Mouse (Mus musculus) inflammation-experienced regulatory T-cells, adult 6 months (primary cell): ENCODE measurements at regions not wholly inside any gene's neighbourhood (a gene's known extent, or its start where the extent isn't known, plus 50 kb on each side); places are given as distances from the start of the nearest gene placed in this dataset.
"Not testable (repeated sequence)": the region's sequence is repeated elsewhere in the genome, so short reads cannot be mapped to it uniquely, and the experiment has no call there.

Source experiments
- ATAC-seq: one replicate; pipeline ENCODE4 v1.8.0; 2017

DNA sequence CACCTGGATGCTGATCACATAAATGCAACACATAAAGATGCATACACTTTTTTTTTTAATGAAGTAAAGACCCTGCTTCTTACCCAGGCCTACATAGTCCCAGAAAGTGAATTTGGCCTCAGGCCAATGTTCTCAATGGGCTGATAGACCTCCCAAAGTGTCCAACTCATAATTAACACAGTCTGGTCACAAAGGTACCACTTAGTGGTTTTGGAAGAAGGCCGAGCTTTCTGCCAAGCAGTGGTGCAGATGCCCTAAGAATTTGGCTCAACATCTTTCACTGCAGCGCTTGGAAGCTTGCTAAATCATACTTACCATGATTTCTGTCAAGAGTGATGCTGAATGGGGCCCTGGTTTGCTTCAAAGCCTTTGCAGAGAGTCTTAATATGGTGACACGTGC, 706.4 kb upstream of the Rag2 start:
- ATAC-seq, result no peak

DNA sequence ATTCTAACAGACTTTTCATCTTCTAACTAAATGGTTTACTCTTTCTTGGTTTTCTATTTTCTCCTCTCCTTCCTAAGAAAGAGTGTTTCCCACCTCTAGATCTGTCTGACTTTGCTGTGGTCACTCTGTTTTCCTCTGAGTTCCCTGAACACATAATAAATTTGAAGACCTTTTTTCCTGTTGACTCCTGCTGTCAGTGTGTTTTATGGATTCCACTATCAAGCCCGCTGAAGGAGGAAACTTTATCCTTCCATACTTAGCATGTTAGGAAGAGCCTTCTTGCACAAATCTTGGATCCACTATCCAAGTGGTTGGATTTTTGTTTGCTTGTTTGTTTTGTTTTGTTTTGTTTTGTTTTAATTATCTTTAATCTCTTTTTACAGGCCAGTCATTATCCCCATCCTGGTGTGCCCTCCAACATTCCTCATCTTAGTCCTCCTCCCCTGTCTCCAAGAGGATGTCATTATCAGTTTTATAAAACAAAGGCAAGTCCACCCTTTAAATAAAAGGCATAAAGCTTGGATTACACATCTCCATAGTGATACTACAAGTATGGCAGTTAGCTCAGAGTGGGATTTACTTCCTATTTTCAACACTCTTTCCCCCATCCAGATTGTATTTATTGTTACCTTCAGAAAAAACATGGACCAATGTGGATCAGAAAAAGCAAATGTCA, 704.8 kb upstream of the Rag2 start:
- ATAC-seq, result no peak

DNA sequence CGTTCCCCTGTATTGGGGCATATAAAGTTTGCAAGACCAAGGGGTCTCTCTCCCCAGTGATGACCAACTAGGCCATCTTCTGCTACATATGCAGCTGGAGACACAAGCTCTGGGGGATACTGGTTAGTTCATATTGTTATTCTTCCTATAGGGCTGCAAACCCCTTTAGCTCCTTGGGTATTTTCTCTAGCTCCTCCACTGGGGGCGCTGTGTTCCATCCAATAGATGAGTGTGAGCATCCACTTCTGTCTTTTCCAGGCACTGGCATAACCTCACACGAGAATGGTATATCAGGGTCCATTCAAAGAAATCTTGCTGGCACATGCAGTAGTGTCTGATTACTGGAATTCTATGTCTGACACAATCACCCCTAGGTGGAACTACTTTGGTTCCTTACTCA, 675.9 kb upstream of the Rag2 start:
- ATAC-seq, result not testable (repeated sequence)

DNA sequence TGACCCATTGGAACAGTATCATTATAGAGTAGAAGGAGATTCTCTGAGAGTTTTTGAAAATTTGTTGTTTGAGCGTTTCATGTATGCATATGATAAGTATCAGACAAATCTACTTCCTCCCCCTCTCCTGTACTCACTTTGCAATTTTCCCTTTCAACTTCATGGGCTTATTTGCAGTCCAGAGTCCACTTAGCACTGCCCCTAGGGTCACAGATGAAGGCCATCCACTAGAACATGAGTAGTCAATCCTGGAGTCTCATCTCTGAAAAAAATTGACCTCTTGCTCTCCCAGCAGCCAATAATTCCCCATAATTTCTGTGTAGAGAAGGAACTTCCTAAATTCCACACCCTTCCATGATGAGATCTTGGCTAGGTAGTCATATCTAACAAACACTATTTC, 665.1 kb upstream of the Rag2 start:
- ATAC-seq, result no peak

DNA sequence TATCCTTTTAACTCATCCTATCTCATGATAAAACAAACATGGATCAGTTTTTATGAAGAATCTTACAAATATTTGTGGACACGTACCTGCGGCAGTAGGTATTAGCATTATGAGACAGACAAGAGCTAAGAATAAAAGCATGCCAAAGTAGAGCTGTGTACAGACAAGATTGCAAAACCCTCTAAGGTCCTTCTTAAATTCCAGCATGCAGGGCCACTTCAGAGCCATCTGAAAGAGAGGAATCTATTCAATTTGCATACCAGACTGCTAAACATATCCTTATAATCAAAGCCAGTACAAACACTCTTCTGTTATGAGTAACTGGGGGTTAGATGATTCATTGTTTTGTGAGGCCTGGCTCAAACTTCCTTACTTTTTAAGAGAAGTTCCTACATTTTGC, 659.9 kb upstream of the Rag2 start:
- ATAC-seq, result no peak

DNA sequence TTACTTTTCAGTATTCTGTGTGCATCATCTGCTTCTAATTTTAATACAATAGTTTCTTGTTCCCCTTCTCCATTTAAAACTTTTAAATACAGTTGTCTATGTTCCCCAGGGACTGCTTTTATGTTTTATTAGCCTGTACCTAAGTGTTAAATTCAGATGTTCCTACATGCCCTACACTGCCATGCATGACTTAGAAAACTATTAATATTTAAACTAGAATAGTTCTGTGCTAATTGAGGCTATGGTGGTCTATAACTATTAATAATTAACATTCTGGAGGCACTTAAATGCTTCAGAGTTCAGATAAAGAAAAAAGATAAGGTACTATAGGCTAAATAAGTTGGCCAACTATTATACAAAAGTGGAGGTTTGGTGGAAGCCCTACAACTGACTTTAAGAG, 647.3 kb upstream of the Rag2 start:
- no peak for ATAC-seq

DNA sequence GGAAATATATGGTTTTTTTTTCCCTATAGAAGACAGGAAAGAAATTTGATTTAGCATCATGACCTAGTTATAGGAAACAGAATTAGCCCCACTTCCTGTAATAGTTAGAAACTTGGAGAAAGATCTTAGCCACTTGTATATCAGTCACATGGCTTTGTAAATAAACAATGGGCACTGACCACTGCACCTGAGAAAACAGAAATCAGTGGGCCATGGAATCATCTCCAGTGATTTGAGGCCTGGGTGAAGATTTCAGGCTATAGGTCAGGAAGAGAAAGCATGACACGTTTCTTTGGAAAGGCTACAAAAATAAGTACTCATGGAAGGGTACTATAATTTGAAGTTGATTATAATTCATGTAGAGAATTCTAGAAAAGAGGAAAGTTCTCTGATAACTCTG, 642.2 kb upstream of the Rag2 start:
- ATAC-seq, result no peak

DNA sequence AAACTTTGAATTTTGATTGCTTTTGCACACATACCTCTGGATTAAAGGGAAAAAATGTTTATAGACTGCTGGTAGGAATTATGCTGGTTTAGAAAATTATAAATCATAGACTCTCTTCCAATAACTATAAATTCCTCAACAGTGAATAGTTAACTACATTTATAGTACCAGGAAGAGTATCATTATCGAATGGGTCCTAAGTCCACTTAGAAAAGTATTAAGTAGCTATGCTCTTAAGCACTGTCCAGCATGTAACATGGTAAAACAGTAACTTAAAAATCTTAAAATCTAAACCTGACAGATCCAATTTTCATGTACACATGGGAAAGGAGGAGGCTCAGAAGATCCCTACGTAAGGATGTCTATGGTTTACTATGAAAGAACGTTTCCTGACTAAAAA, 609.2 kb upstream of the Rag2 start:
- no peak for ATAC-seq

DNA sequence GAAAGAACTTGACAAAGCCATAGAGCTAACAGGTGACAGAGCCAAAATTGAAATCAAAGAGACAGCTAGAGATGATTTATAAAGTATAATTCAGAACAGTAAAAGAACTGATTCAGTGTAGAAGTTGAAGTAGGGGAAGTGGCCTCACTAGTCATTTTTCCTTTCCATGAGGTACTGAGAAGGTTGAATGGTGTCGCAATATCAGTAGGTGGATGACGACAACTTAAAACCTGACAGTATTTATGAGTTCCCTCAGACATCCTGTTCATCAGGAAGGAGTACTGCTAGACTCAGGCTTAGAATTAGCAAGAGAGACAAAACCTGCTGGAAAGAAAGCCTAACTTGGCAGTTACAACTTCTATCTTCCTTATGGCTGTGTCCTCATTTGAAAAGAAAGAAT, 605.1 kb upstream of the Rag2 start:
- no peak for ATAC-seq

DNA sequence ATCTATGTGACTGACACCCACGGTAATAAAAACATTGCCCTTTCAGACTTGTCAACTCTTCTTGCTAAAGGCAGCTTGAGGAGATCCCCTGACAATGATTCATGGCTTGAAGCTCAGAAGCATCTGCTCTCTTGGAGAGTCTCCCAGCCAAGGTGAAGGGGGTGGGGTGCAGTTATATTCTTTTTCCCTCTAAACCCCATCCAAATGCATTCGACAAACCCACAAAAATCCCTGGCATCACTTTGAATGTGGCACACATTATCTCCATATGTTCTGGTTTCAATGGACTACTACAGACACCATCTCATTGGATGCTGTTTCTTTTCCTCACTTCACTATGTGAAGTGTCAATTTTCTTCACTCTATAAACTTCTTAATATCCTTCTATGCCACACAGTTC, 603.0 kb upstream of the Rag2 start:
- no peak for ATAC-seq

DNA sequence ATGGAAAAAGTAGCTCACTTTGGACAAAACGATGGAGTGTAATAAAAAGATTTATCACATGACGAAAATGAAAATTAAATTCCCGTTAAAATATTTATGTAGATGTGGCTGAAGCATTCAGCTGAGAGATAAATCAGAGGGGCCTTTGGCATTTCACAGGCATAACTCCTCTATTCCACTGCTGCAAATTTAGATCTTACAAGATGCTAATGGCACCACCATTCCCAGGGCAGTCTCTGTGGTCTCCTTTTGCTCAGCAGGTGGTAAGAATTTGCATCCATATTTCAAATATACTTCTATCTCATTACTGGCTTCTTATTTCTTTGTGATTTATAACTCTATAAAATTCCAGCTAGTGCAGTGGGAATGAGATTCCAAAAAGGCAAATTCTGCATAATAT, 581.5 kb upstream of the Rag2 start:
- no peak for ATAC-seq

DNA sequence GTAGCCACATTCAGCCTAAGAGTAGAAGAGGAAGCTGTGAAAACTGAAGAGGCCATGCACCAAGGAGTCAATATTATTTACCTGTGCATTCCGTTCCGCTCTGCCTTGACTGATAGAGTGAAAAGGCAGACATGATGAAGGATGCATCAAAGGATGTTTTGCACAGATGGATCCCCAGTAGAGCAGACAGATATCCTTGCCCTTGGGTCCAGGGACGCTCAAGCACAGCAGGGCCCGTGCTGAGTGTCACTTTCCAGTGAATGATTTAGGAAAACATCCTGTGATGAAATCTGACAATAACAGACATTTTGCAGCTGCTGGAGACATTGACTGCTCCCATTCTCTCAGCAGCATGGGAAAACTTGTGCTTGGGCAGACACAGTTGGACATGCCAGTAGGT, 561.6 kb upstream of the Rag2 start:
- no peak for ATAC-seq

DNA sequence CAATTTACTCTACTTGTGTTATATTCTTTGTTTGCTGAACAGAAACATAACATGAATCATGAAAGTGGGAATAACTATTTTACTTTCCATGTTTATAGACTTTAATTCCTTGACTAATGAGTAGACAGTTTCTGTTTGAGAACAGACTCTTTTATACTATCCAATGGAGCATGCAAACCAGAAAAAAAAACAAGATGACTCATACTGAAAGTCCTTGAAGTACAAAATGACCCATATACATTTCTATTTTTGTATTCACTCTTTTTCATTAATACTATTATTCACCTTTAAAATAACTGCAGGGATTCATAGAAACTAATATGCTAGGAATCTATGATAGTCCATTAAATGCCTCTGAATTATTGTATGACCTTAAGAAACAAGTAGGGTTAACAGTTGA, 549.5 kb upstream of the Rag2 start:
- no peak for ATAC-seq

DNA sequence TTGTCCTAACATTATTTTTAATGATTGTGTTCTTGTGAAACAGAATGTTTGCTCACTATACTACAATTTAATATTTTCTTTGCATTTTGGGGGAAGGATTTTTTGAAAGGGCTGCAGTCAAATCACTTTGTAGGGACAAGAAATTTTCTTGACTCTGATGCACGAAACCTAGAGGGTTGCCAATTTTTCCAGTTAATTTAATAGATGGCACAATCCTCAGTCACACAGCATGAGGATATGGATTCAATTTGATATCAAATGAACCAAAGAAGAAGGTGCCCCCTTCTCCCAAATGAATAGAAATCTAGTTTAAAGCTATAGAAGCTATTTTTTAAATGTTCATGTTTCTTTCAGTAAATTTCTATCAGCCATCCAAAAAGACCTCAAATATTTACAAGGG, 544.3 kb upstream of the Rag2 start:
- no peak for ATAC-seq

DNA sequence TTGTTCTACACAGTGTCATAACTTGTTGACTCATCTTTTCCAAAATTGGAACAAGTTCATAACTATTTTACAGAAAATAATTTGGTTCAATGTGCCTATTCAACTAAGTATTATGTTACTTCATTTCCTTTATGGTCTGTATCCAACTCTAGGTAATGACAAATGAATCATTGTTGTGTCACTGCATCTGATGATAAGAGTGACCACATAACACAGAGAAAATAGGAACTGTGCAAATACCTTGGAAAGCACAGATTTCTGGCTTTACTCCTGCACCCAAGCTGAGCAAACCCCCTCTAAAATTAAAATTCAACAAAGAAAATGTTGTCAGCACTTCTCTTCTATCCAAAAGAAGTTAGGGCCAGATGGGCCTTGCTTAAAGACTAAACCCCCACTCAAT, 540.7 kb upstream of the Rag2 start:
- ATAC-seq, result no peak

DNA sequence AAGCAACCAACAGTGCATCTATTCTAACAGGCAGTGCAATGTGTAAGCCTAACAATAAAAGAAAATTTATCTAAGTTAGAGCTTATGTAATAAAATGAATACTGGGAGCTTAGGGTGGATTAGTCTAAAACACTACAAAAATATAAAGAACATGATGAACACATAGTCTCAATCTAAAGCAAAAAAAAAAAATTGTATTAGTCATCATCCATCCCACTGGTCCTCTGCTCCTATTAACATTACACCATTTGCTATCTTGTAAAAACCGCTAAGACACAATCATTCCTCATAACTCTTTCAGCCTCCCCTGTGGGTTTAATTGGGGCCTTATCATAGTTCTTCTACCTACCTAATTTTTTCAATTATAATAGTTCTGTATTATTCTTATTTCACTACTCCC, 539.9 kb upstream of the Rag2 start:
- ATAC-seq, result no peak

DNA sequence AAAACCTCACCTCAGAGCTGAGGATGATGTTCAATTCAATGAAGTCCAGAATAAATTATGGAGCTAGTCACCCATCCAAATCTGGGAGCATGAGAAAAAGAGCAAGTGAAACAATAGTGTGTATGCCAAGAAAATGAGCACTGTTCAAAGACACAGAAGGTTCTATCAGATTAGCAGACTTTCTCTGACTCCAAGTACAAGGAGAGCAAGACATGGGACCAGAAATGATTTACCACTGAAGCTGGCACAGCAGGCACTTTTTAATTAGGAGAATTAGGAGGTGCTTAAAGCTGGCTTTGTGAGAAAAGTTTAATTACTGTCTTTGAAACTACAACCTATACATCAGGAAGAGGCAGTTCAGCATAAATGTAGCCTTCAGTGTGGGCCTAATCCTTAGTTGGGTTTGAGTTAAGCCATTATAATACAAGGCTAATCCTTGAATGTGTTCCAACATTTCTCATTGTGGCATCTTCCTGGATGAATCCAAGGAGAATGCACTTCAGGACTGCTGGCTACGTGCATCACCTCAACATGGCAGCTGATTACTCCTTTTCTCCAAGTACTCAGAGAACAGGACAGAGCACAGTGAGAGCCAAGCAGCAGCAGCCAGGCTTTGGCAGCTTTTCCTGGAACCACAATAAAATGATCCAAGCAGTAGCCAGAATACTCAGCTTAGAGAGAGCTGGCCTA, 517.2 kb upstream of the Rag2 start:
- ATAC-seq, result no peak

DNA sequence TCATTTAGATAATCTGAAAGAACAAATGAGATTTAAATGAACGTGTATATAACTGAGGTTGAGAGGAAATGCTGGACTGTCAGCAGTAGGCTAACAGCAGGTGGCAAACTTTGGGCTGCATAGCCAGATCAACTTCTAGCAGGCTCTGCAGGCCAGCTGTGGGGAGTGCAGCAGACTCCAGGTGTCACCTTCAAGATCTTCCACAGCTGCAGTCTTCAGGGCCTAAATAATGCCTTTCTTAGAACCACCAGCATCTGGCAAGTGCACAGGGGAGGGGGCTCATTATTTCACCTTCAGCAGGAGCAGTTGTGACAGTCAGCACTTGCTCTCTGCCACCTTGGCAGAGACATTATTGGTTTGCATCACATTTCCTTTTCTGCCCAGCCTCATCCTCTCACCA, 487.7 kb upstream of the Rag2 start:
- no peak for ATAC-seq

DNA sequence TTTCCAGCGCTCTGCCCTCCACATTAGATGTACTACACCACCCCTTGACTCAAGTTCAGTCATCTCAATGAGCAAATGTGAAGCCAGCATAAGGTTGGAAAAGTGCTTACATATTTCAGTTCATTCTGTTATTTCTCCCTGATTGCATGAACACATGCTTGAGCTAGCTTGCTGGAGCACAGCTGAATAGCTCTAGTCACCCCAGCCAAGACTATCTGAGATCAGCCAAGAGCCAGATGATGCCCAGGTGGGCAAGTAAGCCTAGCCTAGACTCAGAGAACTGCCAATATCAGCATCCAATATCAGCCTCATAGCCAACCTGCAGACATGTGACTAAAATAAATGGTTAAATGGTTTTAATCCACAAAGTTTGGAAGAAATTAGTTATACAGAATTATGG, 484.6 kb upstream of the Rag2 start:
- no peak for ATAC-seq

DNA sequence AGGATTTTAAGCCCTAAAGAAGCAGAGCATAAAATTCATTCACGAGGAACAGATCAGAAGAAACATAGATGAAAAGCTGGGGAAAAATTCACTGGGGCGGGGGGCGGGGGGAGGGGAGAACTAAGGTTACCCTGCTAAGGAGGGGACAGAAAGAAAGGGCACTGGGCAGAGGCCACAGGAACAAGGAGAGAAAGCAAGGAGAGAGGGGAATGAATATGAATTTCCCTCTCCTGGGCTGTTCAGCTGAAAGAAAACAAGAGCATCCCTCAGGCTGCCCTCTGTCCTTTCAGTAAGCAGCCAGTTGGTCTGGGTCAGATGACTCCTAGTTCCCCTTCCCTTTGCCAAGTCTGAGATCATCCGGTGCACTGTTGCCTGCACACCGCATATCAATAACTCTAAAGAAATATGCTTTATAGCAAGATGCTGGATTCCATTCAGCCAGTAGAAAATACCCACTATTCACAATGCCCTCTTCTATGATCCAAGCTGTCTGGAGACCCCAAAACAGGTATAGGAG, 467.7 kb upstream of the Rag2 start:
- ATAC-seq, result no peak

DNA sequence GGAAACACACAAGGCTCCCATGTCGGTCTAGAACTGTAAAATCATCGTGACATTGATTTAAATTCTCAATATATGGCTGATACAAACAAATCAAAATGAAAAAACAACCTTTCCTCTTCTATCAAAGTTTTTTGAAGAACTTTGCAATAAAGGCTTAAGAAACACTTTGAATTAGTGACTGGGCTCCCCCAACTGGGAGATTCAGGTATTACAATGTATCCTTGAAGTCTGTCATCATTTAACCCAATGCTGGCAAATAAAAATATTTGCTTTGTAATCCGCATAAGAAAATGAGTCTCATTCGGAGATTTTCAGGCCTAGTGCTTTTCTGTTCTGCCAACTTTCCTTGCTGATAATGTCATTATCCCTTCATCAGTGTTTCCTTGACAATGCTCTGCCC, 465.2 kb upstream of the Rag2 start:
- ATAC-seq, result no peak

DNA sequence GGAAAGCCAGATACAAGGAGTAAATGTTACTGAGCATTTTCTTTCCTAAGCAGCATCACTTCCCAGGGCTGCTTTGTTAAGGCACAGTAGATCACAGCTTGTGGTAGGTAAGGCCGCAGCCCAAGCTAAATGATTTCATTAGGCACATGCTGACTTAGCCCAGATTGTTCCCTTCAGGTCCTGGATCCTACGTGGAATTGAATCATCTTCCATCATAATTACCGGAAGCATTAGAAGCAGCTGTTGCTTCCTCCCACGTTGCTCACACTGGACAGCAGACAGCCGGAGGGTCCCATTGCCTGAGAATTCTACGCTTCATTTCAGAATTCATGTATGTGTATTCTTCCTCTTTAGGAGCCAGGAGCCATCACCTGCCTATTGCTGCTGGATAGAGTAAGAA, 458.6 kb upstream of the Rag2 start:
- ATAC-seq, result no peak

DNA sequence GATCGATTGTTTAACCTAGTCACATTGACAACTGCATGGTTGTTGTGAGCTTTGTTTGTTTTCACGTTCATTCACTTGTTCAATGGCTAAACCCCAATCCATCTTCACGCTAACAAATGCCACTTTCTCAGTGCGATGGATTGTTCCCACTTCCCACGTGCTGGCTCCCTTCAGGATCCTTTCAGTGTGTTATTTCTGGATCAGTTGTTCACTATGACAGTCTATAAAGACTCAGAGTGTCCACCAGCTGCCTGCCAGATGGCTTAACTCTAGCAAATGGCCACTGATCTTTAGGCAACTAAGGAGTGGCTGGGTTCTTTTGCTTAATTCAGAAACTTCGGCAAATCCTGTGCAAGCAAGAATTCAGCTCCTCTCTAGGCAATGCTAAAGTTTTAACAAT, 451.7 kb upstream of the Rag2 start:
- ATAC-seq, result no peak

DNA sequence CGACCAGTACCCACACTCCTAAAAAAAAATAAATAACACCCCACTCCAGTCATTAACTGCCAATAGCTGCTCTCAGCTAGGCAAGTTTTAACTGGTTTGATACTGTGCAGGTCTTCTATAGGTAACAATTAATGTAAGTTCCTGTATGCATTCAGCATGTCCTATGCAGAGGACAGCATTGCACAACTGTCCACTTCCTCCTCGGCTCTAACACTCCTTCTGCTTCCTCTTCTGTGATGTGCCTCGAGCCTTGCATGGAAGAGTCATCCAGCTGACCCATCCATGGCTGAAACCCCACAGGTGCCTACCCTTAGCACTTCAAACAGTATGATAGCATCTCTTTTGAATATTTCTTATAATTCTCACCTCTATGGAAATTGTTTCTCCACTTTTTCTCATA, 449.4 kb upstream of the Rag2 start:
- no peak for ATAC-seq

DNA sequence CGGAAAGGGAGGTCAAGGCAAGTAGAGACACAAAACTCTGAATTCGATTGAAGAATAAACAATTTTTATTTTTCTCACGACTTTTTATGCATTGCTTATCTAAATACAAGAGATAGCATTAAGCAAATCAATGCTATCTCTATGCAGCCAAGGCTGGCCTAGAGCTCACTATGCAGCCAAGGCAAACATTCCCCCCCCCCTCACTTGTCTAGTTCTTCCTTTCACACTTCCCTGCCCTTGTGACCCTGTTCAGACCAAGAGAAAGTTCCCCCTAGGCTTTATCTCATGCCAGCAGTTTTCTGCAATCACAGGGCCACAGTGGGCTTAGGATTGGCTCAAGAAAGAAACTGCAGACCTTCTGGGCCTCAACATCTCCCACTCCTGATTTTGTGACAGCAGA, 417.9 kb upstream of the Rag2 start:
- ATAC-seq, result no peak
